Mouse (Mus musculus) colon, adult 2 months (tissue): Measurements from ENCODE around the gene Olfr786. TPM values are rescaled to one million over a fixed set of nuclear protein-coding genes. Genes with fewer than 3 reads are reported as not detected.

ENCODE experiments used
- polyA plus RNA-seq: library from polyadenylated mRNA; depleted of rRNA; stranded (reverse); fragments of >200 nt; gene quantifications from 2 replicates; pipeline ENCODE4 v1.2.3, GENCODE M21; 2012; rRNA removed

The Olfr786 gene
- not detected in 2 replicates for polyA plus RNA-seq

DNA sequence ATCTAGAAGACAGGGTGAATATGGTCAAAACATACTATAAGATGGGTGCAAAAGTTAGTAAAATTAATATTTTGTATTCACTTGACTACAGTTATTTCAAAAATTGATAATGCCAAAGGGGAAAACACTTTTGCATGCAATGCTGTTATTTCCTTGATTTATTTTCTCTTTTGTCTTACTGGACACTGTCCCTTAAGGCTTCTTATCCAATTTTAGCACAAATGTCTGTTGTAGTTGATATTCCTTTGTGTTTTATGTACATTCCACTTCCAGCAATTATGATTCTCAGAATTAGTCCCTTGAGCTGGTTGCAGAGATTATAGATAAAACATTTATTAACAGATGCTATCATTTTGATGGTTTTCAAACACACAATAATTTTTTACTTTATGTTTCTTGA, at the start of gene Olfr786:
TSS of gene Olfr786 (plus strand) at position 301 of the 400 bp plus-strand sequence.

DNA sequence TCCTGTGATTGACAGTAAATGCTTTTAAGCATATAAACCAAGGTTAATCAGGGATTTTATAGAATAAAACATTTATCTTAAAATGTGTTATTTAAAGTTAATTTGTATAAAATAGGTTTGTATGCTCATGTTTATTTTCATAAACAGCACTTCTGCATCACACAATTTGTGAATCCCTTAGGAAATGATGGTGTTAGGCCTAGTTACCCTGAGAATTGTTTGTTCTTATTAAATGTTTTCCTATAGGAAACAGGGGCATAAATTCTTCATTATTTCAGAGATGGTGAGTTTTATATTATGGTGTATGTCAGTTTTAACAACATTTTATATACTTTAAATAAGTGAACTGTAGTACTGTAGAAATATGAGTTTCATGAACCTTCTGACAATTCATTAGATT, 43.3 kb upstream of the Olfr786 start, which contains the start of gene Olfr784:
TSS of gene Olfr784 (plus strand) at position 301 of the 400 bp plus-strand sequence.

GRCm38 (mm10) chr10:129405126-129405525, 22.0 kb upstream of the Olfr786 start, which contains the start of gene Olfr785:
Gene Olfr785, plus strand, starts transcription at chr10:129405426.

GRCm38 (mm10) chr10:129461562-129461961, 34.5 kb downstream of the Olfr786 start, which contains the start of gene Olfr787:
Gene Olfr787, plus strand, starts transcription at chr10:129461862.

DNA sequence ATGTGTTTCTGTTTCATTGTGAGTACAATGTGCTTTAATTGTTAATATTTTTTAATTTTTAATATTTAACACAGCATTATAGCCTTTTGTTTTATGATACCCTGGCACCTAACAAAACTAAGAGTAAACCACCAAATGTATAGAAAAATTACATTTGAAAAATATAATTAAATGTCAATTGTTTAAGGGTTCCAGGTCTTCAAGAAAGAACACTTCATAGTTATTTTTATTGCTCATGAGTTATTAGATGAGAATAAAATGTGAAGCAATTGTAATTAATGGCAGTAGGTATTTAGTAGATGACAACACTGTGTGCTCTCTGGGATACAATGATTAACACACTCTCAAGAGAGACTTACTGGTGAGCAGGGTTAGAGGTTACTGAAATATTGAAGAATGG, 43.6 kb downstream of the Olfr786 start, which contains the start of gene Olfr788:
TSS of gene Olfr788 (plus strand) at position 301 of the 400 bp plus-strand sequence.

GRCm38 (mm10) chr10:129484452-129484851, 57.3 kb downstream of the Olfr786 start, which contains the start of gene Olfr789:
Gene Olfr789, plus strand, starts transcription at chr10:129484752.

Other genes starting within 250 kb of the Olfr786 start
- gene Olfr772, start 249.4 kb upstream of the Olfr786 start, polyA plus RNA-seq, result not detected in 2 replicates
- not detected in 2 replicates for gene Olfr773, start 239.9 kb upstream of the Olfr786 start, polyA plus RNA-seq
- not detected in 2 replicates for gene Olfr774, start 191.1 kb upstream of the Olfr786 start, polyA plus RNA-seq
- not detected in 2 replicates for gene Olfr775, start 178.9 kb upstream of the Olfr786 start, polyA plus RNA-seq
- gene Olfr776, start 168.2 kb upstream of the Olfr786 start, polyA plus RNA-seq, result not detected in 2 replicates
- not detected in 2 replicates for gene Olfr777, start 155.8 kb upstream of the Olfr786 start, polyA plus RNA-seq
- not detected in 2 replicates for gene Olfr780, start 109.2 kb upstream of the Olfr786 start, polyA plus RNA-seq
- gene Olfr781, start 98.5 kb upstream of the Olfr786 start, polyA plus RNA-seq, result not detected in 2 replicates
- gene Olfr782, start 78.5 kb upstream of the Olfr786 start, polyA plus RNA-seq, result not detected in 2 replicates
- 0.06 TPM in 2 replicates for gene Olfr784, start 43.2 kb upstream of the Olfr786 start, polyA plus RNA-seq
- not detected in 2 replicates for gene Olfr785, start 21.9 kb upstream of the Olfr786 start, polyA plus RNA-seq
- not detected in 2 replicates for gene Olfr787, start 34.6 kb downstream of the Olfr786 start, polyA plus RNA-seq
- gene Olfr788, start 43.7 kb downstream of the Olfr786 start, polyA plus RNA-seq, result not detected in 2 replicates
- gene Olfr789, start 57.4 kb downstream of the Olfr786 start, polyA plus RNA-seq, result not detected in 2 replicates
- not detected in 2 replicates for gene Olfr790, start 71.2 kb downstream of the Olfr786 start, polyA plus RNA-seq
- not detected in 2 replicates for gene Olfr791, start 94.5 kb downstream of the Olfr786 start, polyA plus RNA-seq
- not detected in 2 replicates for gene Olfr792, start 111.9 kb downstream of the Olfr786 start, polyA plus RNA-seq
- not detected in 2 replicates for gene Olfr794, start 140.3 kb downstream of the Olfr786 start, polyA plus RNA-seq
- not detected in 2 replicates for gene Olfr796, start 185.3 kb downstream of the Olfr786 start, polyA plus RNA-seq
- not detected in 2 replicates for gene Olfr798, start 200.6 kb downstream of the Olfr786 start, polyA plus RNA-seq
- gene Olfr799, start 210.2 kb downstream of the Olfr786 start, polyA plus RNA-seq, result not detected in 2 replicates
- not detected in 2 replicates for gene Olfr800, start 230.4 kb downstream of the Olfr786 start, polyA plus RNA-seq
- gene Olfr801, start 246.6 kb downstream of the Olfr786 start, polyA plus RNA-seq, result not detected in 2 replicates